Mouse (Mus musculus) right cerebral cortex, postnatal 10 days (tissue): ENCODE measurements at regions not wholly inside any gene's neighbourhood (a gene's known extent, or its start where the extent isn't known, plus 50 kb on each side); places are given as distances from the start of the nearest gene placed in this dataset.

Experiments used
- DNase-seq, 2 experiments: peaks; one replicate each; pipeline ENCODE4 v3.0.0; 2021; ENCODE audit warnings: low spot score in 2 of 2

DNA sequence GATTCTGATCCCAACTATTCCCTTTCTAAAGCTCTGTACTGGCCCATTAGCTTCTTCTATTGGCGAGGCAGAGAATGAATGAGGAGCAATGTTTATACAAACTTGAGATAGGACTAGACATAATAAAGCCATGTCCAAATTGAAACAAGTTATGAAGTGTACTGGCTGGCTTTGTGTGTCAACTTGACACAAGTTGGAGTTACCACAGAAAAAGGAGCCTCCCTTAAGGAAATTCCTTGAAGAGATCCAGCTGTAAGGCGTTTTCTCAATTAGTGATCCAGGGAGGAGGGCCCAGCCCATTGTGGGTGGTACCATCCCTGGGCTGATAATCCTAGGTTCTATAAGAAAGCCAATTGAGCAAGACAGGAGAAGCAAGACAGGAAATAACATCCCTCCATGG is 135.9 kb upstream of the Cr2 start:
- DNase-seq = no peak

DNA sequence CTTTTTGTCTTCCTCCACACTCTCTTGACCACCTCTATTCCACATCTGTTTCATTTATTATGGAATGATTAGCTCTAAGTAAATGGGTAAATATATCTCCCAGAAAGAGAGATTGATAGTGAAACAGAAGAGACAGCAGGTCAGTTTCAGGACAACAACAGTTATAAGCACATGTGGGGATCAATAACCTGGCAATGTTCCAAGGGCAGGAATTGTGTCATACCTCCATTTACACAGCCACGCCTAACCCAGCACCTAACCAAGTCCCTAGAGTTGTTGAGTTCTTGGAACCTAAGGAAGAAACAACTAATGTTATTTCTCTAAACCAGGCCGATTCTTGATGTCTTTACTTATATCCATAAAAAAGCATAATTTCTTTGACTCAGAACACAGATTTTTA is 108.6 kb upstream of the Cr2 start:
- DNase-seq = no peak

DNA sequence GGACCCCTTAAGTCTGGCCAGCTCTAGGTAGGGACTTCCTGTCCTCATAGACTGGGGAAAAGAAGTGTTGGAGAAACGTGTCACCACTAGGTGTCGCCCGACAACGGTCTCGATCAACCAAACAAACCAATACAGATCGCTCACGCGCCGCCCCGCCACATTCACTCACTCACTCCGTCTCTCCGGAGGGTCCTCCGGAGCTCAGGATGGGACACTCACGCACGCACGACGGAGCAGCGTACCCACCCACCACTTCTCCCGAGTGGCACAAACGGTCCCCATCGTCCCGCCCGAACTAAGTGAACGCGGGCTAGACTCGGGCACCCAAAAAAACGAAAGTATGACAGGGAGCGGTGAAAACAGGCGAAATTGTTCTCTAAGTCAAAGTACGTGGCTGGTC is 65.0 kb upstream of the Cr2 start:
- peak; percentile 96 to 99 for DNase-seq

DNA sequence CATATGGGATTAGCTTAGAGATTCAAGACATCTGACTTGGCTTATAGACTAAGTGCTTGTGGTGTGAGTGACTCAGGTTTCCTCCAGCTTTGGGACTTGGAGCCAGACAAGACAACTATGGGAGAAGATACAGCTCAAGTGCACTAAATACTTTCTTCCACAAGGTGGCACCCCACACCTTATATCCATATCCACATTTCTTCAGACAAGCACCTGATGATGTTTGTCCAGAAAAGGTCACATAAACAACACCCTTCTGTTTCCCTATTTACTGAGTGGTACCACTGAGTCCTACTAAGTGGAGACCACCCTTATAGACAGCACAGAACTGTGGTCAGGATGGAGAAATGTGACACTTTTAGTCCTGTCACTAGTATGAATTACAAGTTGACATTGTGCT is 56.1 kb upstream of the Cr2 start:
- peak; percentile 47 to 59 for DNase-seq

DNA sequence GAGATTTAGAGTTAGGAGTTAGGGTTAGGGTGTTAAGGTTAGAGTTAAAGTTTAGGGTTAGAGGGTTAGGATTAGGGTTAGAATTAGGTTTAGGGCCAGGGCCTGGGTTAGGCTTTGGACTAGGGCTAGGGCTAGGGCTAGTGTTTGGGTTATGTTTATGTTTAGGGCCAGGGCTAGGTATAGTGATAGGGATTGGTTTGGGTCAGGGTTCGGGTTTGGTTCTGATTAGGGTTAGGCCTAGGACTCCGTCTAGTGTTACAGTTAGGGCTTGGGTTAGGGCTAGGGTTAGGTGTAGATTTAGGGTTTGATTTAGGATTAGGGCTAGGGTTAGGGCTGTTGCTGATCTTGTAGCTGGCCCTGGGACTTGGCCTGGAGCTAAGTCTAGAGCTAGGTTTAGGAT is 50.5 kb upstream of the Cr2 start:
- DNase-seq = no peak
